Mouse (Mus musculus) small intestine, adult 2 months (tissue): ENCODE results near the gene Krt5. TPM values are rescaled to one million over a fixed set of nuclear protein-coding genes. Genes with fewer than 3 reads are reported as not detected.
"Not testable (repeated sequence)": the region's sequence is repeated elsewhere in the genome, so short reads cannot be mapped to it uniquely, and the experiment has no call there.

Experiments used
- H3K27ac ChIP-seq: fragments of 200-500 bp; 2 replicates; pipeline ENCODE4 v1.5.1; 2012; ENCODE audit warnings: low read depth, low read length, control low read depth, inconsistent platforms; ENCODE audit not compliant: insufficient read depth
- H3K27me3 ChIP-seq: fragments of 200-500 bp; 2 replicates; pipeline ENCODE4 v1.6.1; 2012; ENCODE audit warnings: mild to moderate bottlenecking, moderate library complexity, low read length, inconsistent platforms; ENCODE audit not compliant: control insufficient read depth, insufficient read depth
- H3K36me3 ChIP-seq: fragments of 200-500 bp; 2 replicates; pipeline ENCODE4 v1.6.1; 2012; ENCODE audit warnings: mild to moderate bottlenecking, low read length, control low read depth, inconsistent platforms; ENCODE audit not compliant: control insufficient read depth, insufficient read depth
- H3K4me1 ChIP-seq: fragments of 200-500 bp; 2 replicates; pipeline ENCODE4 v1.6.1; 2012; ENCODE audit warnings: low read length, inconsistent platforms, mixed read lengths; ENCODE audit not compliant: control insufficient read depth, insufficient read depth, insufficient read length
- H3K4me3 ChIP-seq: fragments of 200-500 bp; 2 replicates; pipeline ENCODE4 v1.5.1; 2012; ENCODE audit warnings: low read depth, mild to moderate bottlenecking, control low read depth, inconsistent platforms, low read length, moderate library complexity
- CTCF ChIP-seq: fragments of 200-500 bp; IDR thresholded peaks from 2 replicates; pipeline ENCODE4 v1.5.1; 2012; ENCODE audit warnings: low read depth, mild to moderate bottlenecking, control low read depth, inconsistent platforms, low read length, moderate library complexity, mixed read lengths; ENCODE audit not compliant: insufficient replicate concordance, insufficient read length; ENCODE audit errors: extremely low read depth
- POLR2A ChIP-seq: fragments of 200-500 bp; IDR thresholded peaks from 2 replicates; pipeline ENCODE4 v1.6.1; 2012; ENCODE audit warnings: low read depth, mild to moderate bottlenecking, control low read depth, inconsistent platforms, low read length, moderate library complexity
- WGBS: fragments of 180-500 bp; shearing (Covaris S2); methylation state at CpG from one replicate; pipeline ENCODE4 v1.1.7; 2018; 5-methylcytosine and 5-hydroxymethylcytosine counted together
- polyA plus RNA-seq: library from polyadenylated mRNA; depleted of rRNA; stranded (reverse); fragments of >200 nt; gene quantifications from 2 replicates; pipeline ENCODE4 v1.2.3, GENCODE M21; 2012; rRNA removed

Krt5 gene
- polyA plus RNA-seq, 1 experiment = 0.15 TPM

DNA sequence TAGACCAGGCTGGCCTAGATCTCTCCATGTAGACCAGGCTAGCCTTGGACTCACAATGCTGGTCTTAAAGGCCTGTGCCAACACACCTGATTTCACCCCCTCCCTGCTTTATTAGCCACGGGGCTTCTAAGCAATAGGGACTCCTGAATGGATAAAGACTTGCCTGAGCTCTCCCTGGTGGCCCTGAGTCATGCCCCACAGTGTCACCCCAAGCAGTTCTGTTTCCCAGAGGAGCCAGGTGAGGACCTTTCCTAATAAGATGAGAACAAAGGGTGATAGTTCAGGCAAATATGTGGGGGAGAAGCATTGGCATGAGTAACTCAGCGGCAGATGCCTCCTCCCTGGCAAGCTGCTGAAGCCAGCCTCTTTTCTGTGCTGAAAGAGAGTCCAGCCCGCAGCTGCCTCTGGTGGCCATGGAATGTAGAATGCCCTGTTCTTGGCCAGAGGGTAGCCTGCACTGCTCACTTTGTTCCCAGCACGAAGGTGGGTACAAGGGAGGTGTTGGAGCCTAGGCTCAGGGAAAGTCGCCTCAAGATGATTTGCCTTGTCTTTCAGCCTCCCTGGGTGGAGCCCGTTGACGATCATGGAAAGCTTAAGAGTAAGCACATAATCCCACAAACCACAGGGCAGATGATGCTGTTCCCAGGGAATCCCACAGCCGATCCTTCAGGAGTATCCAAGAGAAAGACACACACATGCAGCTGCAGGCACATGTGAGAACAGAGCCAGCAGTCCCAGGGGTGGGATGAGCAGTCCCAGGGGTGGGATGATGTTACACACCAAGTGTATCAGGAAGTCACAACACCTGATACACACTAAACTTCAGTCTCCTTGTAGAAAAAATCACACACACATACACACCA lies 15.1 kb downstream of the Krt5 start:
- Histone ChIP-seq H3K27ac (no peak overlapping the region), H3K36me3 (no peaks in the 10 kb centered on the region), H3K27me3 (peaks cover 5% of the 10 kb centered on the region; the same call in 1 of the 2 replicates), H3K4me3 (no peak overlapping the region), H3K4me1 (no peaks in the 10 kb centered on the region)
- TF ChIP-seq POLR2A (no peak), CTCF (no peak)
- 54% methylated on average over 8 of the region's 8 CpGs for WGBS

DNA sequence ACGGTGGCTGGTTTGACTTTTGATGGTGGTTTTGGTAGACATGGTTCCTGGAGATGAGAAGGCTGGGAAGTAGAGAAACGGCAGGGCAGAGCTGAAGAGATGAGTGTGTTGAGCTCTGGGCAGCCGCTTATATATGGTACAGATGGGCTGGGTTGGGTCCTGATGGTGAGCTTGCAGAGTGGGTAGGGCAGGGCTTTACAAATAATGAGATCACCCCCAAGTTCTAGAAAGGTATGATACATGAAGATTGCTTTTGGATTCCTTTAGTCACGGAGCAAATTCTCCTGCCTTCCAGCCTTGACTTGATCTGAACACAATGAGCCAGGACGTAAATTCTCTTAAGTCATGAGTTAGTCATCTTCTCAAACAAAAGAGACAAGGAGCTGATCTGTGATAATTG lies 18.5 kb downstream of the Krt5 start, which contains the start of gene Krt6a:
TSS of gene Krt6a (minus strand) at position 101 of the 400 bp plus-strand sequence.
- no peaks in the 10 kb centered on the region for H3K4me1 ChIP-seq
- WGBS = 71% methylated on average over 5 of the region's 5 CpGs

GRCm38 (mm10) chr15:101690460-101690859 lies 22.2 kb downstream of the Krt5 start:
- H3K4me3 ChIP-seq, H3K36me3 ChIP-seq, H3K4me1 ChIP-seq, H3K27me3 ChIP-seq, H3K27ac ChIP-seq: not testable (repeated sequence)
- 94% methylated on average over 5 of the region's 5 CpGs for WGBS

More for the DNA sequence above, 18.5 kb downstream of the Krt5 start, which contains the start of gene Krt6a:
- Histone ChIP-seq H3K27me3 (peaks cover 5% of the 10 kb centered on the region; the same call in 1 of the 2 replicates), H3K4me3 (no peak within 1 kb of the TSS), H3K36me3 (no peaks in the 10 kb centered on the region), H3K27ac (no peak within 1 kb of the TSS)
- TF ChIP-seq POLR2A (no peak), CTCF (no peak)

GRCm38 (mm10) chr15:101688161-101688560 lies 24.5 kb downstream of the Krt5 start:
- WGBS = 31% methylated on average over 2 of the region's 2 CpGs
- H3K36me3 ChIP-seq = no peaks in the 10 kb centered on the region
- no peak overlapping the region for H3K27ac ChIP-seq
- H3K4me1 ChIP-seq = no peaks in the 10 kb centered on the region
- H3K27me3 ChIP-seq = no peaks in the 10 kb centered on the region
- no peak overlapping the region for H3K4me3 ChIP-seq
- no peak for TF ChIP-seq CTCF

- no peak for TF ChIP-seq POLR2A
- TF ChIP-seq CTCF = no peak
- WGBS = 62% methylated on average over 2 of the region's 2 CpGs
- Histone ChIP-seq H3K27ac (no peak within 1 kb of the TSS), H3K4me1 (no peaks in the 10 kb centered on the region), H3K4me3 (no peak within 1 kb of the TSS), H3K27me3 (no peaks in the 10 kb centered on the region), H3K36me3 (no peaks in the 10 kb centered on the region)
Observed at GRCm38 (mm10) chr15:101680187-101680586, 32.5 kb downstream of the Krt5 start, which contains the start of gene Krt6b. Gene Krt6b, minus strand, starts transcription at chr15:101680287.

DNA sequence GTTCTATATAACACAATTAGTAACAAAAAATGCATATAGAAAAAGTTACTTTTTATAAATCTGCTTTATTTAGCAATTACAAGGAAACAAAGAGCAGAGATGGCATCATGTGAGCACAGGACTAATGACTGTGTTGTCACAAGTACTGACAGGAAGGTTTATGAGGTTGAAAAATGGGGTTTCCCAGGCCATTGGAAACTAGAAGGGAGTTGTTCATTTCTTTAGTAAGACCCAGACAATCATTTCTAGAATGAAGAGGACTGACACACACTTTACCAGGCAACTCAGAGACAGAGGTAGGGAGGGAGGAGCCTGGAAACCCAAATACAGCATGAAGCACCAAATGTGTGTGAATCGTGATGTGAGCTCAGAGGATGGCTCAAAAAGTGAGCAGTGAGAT lies 36.7 kb downstream of the Krt5 start:
- Histone ChIP-seq H3K27me3 (no peaks in the 10 kb centered on the region), H3K4me3 (no peak overlapping the region), H3K36me3 (no peaks in the 10 kb centered on the region), H3K27ac (no peak overlapping the region), H3K4me1 (no peaks in the 10 kb centered on the region)
- WGBS = 81% methylated on average over 1 of the region's 1 CpGs
- no peak for TF ChIP-seq CTCF
- TF ChIP-seq POLR2A = no peak

Other genes starting within 250 kb of the Krt5 start
- not detected in 2 replicates for gene Krt81, start 249.1 kb downstream of the Krt5 start, polyA plus RNA-seq
- not detected in 2 replicates for gene Krt86, start 239.4 kb downstream of the Krt5 start, polyA plus RNA-seq
- 0.08 and 0.48 TPM in 2 replicates for gene Krt83, start 221.4 kb downstream of the Krt5 start, polyA plus RNA-seq
- gene Gm49425, start 195.6 kb downstream of the Krt5 start, polyA plus RNA-seq = not detected in 2 replicates
- 0.27 TPM in 1 of 2 replicates, not detected in the other for gene Krt84, start 180.1 kb downstream of the Krt5 start, polyA plus RNA-seq
- gene Krt82, start 162.2 kb downstream of the Krt5 start, polyA plus RNA-seq = not detected in 2 replicates
- 0.05 TPM in 1 of 2 replicates, not detected in the other for gene Krt90, start 149.9 kb downstream of the Krt5 start, polyA plus RNA-seq
- not detected in 2 replicates for gene Krt75, start 139.0 kb downstream of the Krt5 start, polyA plus RNA-seq
- not detected in 2 replicates for gene Gm5414, start 84.7 kb downstream of the Krt5 start, polyA plus RNA-seq
- not detected in 2 replicates for gene Gm5478, start 65.5 kb downstream of the Krt5 start, polyA plus RNA-seq
- gene Krt6b, start 32.6 kb downstream of the Krt5 start, polyA plus RNA-seq = 0.08 TPM in 1 of 2 replicates, not detected in the other
- gene Krt6a, start 18.6 kb downstream of the Krt5 start, polyA plus RNA-seq = not detected in 2 replicates
- gene Krt71, start 30.2 kb upstream of the Krt5 start, polyA plus RNA-seq = not detected in 2 replicates
- gene Krt72, start 73.6 kb upstream of the Krt5 start, polyA plus RNA-seq = not detected in 2 replicates
- gene Krt73, start 89.4 kb upstream of the Krt5 start, polyA plus RNA-seq = not detected in 2 replicates
- gene Krt2, start 105.3 kb upstream of the Krt5 start, polyA plus RNA-seq = not detected in 2 replicates
- 0.09 TPM in 1 of 2 replicates, not detected in the other for gene Krt1, start 137.9 kb upstream of the Krt5 start, polyA plus RNA-seq
- gene Krt77, start 156.8 kb upstream of the Krt5 start, polyA plus RNA-seq = not detected in 2 replicates
- gene Krt76, start 180.0 kb upstream of the Krt5 start, polyA plus RNA-seq = not detected in 2 replicates
- 0.09 and 0.10 TPM in 2 replicates for gene Krt4, start 211.8 kb upstream of the Krt5 start, polyA plus RNA-seq
- gene Krt79, start 227.4 kb upstream of the Krt5 start, polyA plus RNA-seq = 0.22 and 0.76 TPM in 2 replicates
- gene Krt78, start 241.4 kb upstream of the Krt5 start, polyA plus RNA-seq = 0.18 and 0.23 TPM in 2 replicates